Mouse (Mus musculus) frontal cortex, postnatal 36 days (tissue): Measurements from ENCODE around the gene Rfx7.
"Not testable (repeated sequence)": the region's sequence is repeated elsewhere in the genome, so short reads cannot be mapped to it uniquely, and the experiment has no call there.

Source experiments
- DNase-seq, 2 experiments: peaks; one replicate each; pipeline ENCODE4 v3.0.0; 2022; ENCODE audit warnings: low spot score in 2 of 2

Rfx7 gene

DNA sequence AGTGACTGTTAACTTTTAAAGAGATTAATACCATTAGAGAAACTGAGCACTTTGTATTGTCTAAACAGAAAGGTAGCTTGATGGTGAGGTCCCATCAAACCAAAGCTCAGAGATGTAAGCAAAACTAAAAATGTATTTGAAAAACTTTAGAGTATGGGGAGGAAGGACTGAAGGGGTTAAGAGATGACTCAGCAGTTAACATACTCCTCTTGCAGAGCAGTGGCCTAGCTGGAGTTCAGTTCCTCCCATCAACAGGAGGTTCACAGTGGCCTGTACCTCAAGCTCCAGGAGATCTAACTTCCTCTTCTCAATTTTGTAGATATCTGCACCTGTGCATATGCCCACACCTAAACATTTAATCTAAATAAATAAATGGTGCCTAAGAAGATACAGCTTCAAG lies 11.6 kb downstream of the Rfx7 start:
- no peak for DNase-seq

DNA sequence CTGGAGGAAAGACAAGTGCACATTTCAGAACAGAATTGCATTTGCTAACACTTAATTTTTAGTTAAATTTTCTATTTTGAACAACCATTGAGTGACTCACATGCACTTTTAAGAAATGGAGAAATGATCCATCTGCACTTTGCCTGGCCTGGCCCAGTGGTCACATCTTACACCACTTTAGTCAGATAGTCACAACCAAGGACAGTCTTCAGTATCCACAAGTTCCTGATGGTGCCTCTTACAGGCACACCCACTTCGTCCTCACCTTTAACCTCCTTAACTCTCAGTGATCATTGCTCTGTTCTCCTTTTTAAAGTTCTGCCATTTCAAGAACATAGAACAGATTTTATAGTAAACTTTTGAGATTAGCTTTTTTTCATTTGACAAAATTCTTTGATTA lies 26.7 kb downstream of the Rfx7 start:
- DNase-seq = no peak

DNA sequence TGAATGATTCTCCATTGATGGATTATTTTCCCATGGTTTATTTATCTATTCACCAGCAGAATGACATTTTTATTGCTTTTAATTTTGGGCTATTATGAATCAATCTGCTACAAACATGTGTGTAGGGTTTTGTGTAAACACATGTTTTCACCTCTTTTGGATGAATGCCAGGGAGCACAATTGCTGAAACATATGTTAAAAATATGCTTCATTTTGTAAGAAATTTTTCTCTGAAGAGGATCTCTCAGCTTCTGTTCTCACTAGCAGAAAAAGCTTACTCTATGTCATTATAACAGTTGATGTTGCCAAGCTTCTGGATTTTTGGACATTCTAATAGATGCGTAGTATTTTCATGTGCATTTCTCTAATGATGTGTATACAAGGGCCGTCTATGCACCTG lies 28.3 kb downstream of the Rfx7 start:
- DNase-seq = no peak

DNA sequence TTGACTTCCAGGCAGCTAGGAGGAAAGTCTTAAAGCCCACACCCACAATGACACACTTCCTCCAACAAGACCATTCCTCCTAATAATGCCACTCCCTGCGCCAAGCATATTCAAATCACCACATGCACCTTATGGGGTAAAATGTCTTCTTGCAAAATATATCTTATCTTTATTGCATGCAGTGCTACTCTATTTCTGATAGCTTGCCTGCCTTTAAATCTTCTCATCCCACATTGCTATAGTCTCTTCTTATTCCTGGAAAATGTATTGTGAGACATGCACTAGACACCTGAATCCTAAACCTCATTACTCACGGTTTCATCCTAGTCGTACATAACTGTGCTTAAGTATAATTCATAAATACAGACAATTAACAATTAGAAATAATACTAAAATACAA lies 31.2 kb downstream of the Rfx7 start:
- no peak for DNase-seq

DNA sequence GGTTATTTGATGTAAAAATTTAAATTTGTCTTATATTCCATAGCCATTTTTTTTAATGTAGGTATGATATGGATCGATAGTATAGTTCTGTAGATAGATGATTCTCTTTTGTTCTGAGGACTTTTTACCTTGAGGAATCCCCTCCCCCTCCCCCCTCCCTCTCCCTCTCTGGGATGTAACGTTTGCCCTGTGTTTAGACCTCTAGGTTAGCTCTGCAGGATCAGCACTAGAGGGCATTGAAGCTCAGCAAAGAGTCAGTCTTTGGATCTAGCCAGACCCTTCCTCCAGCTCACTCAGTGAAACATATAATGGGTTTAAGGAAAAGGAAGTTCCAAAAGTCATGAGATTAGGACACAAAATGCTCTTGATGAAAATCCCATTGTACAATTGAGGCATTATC lies 35.1 kb downstream of the Rfx7 start:
- no peak for DNase-seq

DNA sequence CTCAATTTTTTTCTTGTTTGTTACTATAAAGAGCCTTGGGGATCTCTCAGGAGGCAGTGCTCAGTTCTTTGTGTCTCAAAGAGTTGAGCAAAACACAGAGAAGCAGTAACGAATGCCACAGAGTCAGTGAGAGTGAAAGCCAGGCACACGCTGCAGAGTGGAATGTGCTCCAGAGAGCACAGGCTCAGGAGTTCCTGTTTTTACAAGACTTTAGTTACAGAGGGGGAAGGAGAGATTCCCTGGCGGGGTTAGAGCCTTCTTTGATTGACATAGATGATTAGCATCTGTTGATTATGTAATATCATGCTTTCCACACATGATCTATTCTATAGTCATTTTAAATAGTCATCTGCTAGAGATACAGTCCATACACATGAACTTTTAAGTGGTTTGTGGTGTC lies 48.2 kb downstream of the Rfx7 start:
- DNase-seq = no peak

DNA sequence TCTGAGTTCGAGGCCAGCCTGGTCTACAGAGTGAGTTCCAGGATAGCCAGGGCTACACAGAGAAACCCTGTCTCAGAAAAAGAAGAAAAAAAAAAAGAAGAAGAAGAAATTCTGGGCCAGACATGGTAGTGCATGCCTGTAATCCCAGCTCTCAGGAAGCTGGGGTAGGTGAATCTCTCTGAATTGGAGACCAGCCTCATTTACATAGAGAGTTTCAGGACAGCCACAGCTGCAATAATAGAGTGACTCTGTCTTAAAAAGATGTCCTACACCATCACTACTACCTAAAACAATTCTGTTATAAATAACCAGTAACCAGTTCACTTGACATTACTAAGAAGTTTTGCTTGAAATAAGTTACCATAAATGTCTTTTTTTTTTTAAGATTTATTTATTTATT lies 58.8 kb downstream of the Rfx7 start:
- no peak for DNase-seq

DNA sequence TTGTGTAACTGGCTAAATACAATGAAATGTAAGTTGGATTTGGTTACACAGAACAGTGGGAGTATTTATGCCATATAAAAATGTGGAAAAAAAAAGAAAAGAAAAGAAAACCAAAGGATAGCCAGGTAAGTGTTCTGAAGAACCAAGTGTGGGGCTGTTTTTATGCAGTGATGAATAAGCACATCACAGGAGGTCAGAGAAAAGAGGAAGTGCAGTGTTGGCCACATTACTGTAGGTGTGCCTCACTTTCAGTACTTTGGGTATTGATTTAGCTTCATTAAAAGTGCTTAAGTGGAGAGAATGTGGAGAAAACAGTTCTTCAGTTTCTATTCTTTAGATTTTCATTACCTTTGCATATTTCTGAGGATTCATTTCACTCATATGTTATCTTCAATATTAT lies 60.0 kb downstream of the Rfx7 start:
- DNase-seq = no peak

DNA sequence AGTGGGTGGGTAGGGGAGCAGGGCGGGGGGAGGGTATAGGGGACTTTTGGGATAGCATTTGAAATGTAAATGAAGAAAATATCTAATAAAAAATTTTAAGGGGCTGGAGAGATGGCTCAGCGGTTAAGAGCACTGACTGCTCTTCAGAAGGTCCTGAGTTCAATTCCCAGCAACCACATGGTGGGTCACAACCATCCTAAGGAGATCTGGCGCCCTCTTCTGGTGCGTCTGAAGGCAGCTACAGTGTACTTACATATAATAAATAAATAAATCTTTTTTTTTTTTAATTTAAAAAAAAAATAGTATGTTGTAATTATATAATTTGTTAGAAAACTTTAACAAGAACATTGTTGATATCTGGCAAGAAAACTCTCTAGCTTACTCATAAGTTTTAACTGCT lies 62.6 kb downstream of the Rfx7 start:
- not testable (repeated sequence) for DNase-seq

DNA sequence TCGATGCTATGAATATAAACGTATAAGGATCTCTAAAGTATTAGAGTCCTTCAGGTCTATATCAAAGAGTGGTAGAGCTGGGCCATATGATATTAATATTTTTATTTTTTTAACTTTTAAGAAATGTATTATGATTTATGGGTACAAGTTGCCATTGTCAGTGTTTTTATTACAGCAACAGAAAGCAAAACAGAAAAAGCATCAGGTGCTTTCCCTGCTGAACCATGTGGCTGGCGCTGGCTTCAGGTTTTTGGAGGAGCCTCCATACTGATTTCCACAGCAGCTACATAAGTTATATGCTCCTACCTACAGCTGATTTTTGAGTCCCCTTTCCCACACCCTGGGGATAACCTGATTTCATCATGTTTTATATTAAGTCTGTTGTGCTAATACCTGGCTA lies 68.1 kb downstream of the Rfx7 start:
- DNase-seq = no peak

DNA sequence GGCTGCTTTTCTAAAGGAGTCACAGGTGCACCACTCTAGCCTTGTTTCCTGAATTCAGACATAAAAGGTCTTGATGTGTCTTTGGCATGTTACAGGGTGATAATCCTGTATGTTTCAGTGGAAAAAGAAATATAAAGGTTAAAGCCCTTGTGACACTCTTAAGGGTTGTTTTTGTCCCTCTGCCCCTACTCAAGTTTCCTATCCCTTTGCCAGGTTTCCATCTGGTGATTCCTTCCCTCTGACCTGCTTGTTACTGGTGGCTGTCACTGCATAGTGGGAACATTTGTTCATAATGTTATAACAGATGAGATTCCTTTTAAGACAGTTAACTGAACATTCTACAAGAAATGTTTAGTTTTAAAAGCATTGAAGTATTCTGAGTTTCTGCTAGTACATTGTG lies 77.7 kb downstream of the Rfx7 start:
- DNase-seq = no peak

DNA sequence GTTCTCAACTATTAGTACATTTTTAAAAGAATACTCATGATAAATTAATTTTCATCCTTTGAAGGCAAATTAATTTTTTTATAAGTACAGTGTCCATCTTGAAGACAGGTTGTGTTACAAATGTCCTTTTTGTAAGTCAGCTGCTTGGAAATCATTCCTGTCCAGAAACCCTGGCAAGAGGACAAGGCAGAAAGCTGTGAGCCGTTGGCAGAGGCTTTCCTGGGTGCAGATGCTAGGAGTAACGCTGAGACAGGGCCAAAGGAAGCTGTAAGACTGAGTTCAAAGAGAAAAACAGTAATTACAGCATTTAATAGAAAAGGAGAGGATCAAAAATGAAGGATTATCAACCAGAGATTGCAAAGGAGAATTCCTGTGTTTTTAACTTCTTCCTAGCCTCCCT lies 81.8 kb downstream of the Rfx7 start:
- no peak for DNase-seq

DNA sequence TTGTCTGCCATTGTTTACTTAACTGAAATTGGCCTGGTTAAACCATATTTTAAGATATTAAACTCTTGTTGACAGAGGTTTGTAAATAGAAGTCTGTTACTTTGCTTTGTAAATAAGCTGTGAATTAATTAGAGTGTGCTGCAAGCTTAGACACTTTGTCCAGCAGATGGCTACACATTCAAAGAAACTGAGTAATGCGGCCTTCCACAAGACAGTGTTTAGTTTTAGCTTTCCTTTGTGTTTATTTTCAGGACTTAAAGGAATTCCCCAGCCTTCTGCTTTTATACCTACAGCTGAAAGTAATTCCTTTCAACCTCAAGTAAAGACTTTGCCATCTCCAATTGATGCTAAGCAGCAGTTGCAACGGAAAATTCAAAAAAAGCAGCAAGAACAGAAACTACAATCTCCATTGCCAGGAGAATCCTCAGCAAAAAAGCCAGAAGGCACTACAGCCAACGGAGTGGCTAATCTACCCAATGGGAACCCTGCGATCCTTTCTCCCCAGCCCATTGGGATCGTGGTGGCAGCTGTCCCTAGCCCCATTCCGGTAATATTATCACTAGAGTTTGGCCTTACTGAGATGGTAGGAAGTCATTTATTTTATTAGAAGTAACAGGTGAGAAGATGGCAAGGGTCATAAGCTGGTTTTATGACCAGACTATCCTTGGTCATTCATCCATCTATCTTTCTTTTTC lies 82.9 kb downstream of the Rfx7 start:
- DNase-seq = no peak

DNA sequence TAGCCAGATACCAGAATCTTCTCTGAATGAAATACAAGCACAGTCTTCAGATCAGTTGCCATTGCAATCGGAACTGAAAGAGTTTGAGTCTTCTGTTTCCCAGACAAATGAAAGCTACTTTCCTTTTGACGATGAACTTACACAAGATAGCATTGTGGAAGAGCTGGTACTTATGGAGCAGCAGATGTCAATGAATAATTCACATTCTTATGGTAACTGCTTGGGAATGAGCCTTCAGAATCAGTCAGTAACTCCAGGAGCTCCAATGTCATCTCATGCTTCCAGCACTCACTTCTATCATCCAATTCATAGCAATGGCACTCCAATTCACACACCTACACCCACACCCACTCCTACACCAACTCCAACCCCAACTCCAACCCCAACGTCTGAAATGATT lies 86.0 kb downstream of the Rfx7 start:
- no peak for DNase-seq

DNA sequence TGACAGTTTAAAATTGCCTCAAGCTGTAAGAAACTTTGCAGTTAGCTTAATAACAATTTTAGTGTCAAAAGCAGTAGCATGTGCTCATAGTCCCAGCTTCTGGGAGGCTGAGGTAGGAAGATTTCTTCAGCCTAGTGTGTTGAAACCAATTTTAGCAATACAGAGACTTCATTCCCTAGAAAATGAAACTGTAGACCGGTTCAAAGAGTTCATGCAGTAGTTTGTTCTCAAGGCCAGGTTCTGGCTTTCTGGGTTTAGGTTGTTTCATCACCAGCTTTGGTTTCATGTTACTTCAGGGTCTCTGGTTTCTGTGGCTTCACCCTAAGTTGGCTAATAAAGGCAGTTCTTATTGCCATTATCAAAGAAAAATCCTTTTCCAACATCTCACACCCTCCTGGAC lies 91.6 kb downstream of the Rfx7 start:
- no peak for DNase-seq

DNA sequence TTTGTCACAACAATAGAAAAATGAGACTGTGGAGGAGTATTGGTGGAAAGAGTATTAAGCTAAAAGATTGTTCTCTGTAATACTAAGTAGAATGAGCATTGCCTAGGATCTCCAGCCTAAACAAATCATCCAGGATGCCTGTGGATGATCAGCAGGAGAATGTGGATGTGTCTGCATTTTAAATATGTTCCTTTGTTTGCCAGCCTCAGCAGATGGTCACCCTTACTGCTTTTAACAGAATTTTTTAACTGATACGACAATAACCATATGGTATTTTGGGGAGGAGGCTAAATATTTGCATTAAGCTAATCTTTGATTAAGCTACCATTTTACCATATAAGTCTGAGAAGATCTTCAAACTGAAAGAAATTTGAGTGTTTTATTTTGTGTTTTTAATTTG lies 95.6 kb downstream of the Rfx7 start:
- no peak for DNase-seq

DNA sequence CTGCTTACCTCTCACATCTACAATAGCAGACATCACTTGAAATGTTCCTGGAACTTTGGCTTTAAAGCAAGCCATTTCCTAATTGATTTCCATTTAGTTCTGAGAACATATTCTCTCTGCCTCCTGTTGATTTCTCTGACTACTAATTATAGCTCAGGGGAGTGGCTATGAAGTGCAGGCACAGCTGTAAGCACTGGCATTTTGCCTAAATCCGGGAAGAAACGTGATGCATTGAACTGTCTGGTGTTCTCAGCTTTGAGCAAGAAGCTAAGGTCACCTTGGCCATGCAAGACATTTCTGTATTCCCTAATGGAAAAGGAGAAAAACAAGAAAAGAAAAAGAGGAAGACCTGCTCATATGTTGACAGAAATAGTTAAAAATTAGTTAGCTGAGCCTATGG lies 96.6 kb downstream of the Rfx7 start:
- peak in 1 of 2 experiments; percentile 45 for DNase-seq

DNA sequence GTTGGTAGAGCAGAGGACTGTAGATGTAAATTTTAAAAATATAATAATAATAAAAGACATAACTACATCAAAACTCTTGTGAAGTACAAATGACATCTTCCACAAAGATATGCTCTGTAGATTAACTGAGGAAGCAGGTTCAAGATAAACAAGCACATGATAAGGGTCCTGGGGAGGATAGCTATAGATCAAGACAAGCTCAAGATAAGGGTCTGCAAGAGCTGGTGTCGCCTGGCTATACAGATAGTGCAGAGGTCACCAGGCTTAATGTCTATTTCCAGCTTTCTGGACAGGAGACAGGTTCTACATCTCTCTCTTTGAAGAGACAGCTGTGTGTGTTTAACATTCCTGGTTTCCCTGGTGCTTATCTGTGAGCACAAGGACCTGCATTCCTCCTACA lies 100.2 kb downstream of the Rfx7 start:
- no peak for DNase-seq

DNA sequence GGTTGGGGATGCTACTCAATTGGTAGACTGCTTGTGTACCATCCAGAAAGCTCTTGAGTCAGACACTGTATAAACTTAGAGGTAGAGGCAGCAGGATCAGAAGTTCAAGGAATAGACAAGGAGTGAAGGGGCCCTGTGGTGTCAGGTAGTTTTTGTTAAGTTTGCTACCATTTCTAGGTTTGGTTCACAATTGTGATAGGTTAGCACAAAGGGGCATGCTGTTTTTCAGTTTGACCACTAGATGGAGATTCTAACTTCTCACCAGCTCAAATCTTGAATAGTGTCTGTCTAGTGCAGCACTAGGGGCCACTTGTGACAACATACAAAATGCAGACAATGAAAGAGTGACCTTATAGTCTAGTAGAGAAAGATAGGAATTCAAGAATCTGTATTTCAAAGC lies 103.1 kb downstream of the Rfx7 start:
- no peak for DNase-seq

DNA sequence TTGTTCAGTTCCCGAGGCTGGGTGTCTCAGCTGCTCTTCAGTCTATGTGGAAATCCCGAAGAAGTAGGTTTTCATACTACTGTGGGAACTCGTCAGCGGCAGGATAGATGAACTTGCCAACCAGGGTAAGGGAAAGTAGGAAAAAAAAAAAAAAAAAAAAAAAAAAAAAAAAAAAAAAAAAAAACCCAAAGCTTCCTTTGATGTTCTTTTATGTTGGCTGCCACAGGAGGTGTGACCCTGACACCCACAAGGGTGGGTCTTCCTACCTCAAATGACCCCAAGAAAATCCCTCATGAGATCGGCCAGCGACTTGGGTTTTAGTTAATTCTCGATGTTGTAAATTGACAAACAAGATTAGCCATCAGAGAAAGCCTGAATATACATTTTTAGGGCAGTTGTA lies 104.5 kb downstream of the Rfx7 start:
- DNase-seq = no peak

DNA sequence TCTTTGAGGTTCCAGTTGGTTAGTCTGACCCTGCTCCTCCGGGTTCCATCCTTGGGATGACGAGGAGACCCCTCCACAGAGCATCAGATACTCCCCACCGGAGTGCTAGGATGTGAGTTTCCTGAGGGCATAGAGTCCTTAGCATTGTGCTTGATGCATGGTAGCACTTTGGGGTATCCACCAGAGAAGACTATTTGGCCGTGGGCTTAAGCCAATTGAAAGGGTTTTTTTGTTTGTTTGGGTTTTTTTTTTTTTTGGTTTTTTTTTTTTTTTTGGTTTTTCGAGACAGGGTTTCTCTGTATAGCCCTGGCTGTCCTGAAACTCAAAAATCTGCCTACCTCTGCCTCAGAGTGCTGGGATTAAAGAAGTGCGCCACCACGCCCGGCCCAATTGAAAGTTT lies 105.2 kb downstream of the Rfx7 start:
- DNase-seq = no peak

DNA sequence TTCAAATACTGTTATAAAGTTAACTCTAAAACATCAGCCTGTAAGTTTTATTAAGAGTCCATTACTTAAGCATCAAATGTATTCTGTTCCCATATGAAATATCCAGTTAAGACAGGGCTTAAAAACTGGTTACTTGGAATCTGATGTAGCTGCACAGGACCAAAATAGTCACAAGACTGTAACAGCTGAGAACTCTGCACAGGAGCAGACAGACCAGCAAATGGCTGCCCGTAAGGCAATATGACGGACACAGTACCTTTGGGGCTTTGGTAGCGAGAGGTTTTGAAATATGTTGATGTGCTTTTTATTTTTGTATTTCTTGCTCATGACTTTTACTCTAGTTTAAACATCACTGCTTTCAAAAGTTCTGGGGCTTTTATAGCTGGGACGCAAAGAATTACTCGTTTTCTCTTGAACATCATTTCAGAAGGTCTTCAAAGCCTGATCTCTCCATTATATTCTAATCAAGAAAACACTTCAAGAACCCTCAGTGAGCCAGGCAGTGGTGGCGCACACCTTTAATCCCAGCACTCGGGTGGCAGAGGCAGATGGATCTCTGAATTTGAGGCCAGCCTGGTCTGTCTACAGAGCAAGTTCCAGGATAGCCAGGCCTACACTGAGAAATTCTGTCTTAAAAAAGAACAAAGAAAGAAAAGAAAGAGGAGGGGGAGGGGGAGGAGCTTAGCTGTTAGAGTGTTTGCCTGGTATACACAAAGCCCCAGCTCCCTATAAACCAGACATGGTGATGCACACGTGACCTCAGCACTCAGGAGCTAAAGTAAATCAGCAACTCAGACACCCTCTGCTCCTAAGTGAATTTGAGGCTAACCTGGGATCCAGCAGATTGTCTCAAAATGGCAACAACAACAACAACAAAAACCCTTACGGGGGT lies 107.2 kb downstream of the Rfx7 start:
- DNase-seq = no peak

DNA sequence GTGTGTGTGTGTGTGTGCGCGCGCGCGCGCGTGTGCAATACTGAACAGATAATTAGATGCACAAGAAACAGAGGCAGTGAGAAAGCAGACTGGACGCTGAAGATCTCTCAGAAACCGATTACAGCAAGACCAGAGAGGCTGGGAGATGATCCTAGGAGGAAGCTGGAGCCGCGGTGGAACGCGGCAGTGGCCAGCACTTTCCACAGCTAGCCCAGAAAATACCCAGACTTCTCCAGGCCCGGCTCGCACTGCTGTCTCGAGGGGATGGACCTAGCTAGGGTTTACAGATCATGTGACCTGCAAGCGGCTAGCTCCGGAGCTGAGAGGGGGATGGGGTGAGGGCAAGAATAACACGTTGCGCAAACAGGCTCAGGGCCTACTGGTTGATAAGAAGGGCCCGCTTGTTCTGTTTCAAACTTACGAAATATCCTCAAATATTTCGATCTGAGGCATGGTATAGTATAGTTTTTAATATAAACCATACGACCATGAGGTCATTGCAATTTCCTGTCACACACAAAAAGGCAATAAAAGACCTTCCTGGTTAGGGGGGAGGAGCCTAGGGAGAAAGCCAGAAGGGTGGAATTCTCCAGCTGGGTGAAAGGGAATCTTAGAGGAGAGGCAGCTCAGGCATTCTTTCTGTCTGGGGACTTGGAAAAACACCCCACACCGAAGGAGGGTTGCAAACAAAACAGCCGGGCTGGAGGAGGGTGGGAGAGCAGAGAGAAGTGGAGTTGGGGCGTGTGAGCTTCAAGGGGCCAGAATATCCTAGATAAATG lies 108.0 kb downstream of the Rfx7 start:
- DNase-seq = peak; percentile 57 to 69
